Mouse (Mus musculus): ENCODE measurements around the gene Hmgn2.

DNA sequence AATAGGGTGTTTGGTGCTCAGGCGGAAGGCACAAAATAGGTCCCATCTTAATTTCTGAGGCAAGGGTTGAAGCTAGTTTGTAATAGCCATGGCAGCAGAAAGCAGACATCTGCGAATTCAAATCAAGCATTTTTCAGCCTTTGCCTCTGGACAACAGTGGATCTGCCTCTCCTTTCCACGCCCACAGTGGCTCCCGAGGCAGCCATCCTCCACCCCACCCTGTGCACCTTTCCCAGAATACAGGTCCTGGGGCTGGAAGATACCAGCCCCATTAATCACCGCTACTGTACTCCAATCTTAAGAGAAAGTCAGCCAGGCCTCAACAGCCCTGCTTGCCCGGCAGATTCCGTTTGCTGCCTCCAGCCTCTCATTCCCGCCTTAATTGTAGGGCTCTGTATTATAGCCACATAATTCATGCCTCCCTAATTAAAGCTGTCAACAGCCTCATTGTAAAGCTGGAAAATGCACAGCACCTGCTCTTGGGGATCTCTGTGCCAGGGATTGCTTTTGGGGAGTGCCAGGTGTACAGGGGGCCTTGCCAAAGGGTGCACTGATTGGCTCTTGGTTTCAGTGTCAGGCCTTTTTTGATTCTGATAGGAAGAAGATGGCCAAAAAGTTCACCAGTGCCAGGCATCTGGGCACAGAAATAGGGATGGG lies 792 bp upstream of the Hmgn2 start:
- TF ChIP-seq SIN3A (IDR thresholded peaks at IDR 0.05; ENCODE audit: low read length) (no peak), NRF1 (IDR thresholded peaks at IDR 0.05; ENCODE audit: insufficient read depth, low read depth, low read length, poor library complexity, severe bottlenecking) (no peak), ZC3H11A (IDR thresholded peaks at IDR 0.05; ENCODE audit: low read depth, low read length) (no peak), MEF2A (IDR thresholded peaks at IDR 0.05; ENCODE audit: extremely low read depth, insufficient replicate concordance, low read depth, low read length, poor library complexity, severe bottlenecking) (no peak), CTCF (IDR thresholded peaks at IDR 0.05 in 2 of 3, conservative IDR thresholded peaks at IDR 0.05 in 1 of 3; ENCODE audit: control insufficient read depth in 1 of 3, insufficient read depth in 1 of 3, low read depth in 2 of 3, low read length in 3 of 3, poor library complexity in 1 of 3, severe bottlenecking in 1 of 3) (no peak), TCF12 (IDR thresholded peaks at IDR 0.05; ENCODE audit: low read depth, low read length) (no peak), TBP (IDR thresholded peaks at IDR 0.05; ENCODE audit: low read depth, low read length) (no peak)
